Mouse (Mus musculus): Measurements from ENCODE around the gene Gm34653. TPM values are rescaled to one million over a fixed set of nuclear protein-coding genes. Genes with fewer than 3 reads are reported as not detected.

Gene Gm34653
- polyA plus RNA-seq, 1 experiment from 2014 or later, result 0.13 TPM

- no peak overlapping the region for H3K4me3 ChIP-seq (replicated peaks)
- no peak for ATAC-seq (ENCODE audit: insufficient number of reproducible peaks, insufficient read depth, low FRiP score, low TSS enrichment, low read depth)
- H3K27ac ChIP-seq, result no peak overlapping the region
- no peaks in the 10 kb centered on the region for H3K9me3 ChIP-seq
- H3K4me1 ChIP-seq (replicated peaks), result no peaks in the 10 kb centered on the region
- WGBS, result 90% methylated on average over 4 of the region's 4 CpGs
- H3K4me2 ChIP-seq, result no peak overlapping the region
- peaks cover 99% of the 10 kb centered on the region for H3K36me3 ChIP-seq
- H3K27me3 ChIP-seq, result no peaks in the 10 kb centered on the region
- no peak overlapping the region for H3K9ac ChIP-seq (replicated peaks)
These were observed 22.5 kb downstream of the Gm34653 start for GRCm38 (mm10) chr2:34855265-34855664.

- H3K27me3 ChIP-seq, result no peaks in the 10 kb centered on the region
- no peak overlapping the region for H3K4me2 ChIP-seq
- H3K4me1 ChIP-seq (replicated peaks), result no peaks in the 10 kb centered on the region
- 95% methylated on average over 8 of the region's 8 CpGs for WGBS
- peaks cover 91% of the 10 kb centered on the region for H3K36me3 ChIP-seq
- no peak for ATAC-seq (ENCODE audit: insufficient number of reproducible peaks, insufficient read depth, low FRiP score, low TSS enrichment, low read depth)
- H3K9me3 ChIP-seq, result no peaks in the 10 kb centered on the region
- no peak overlapping the region for H3K9ac ChIP-seq (replicated peaks)
- no peak overlapping the region for H3K4me3 ChIP-seq (replicated peaks)
- no peak overlapping the region for H3K27ac ChIP-seq
These were observed 24.9 kb downstream of the Gm34653 start for GRCm38 (mm10) chr2:34857728-34858127.

GRCm38 (mm10) chr2:34869680-34870079 is 36.9 kb downstream of the Gm34653 start:
- no peak overlapping the region for H3K27ac ChIP-seq
- peaks cover 25% of the 10 kb centered on the region for H3K27me3 ChIP-seq
- H3K9me3 ChIP-seq, result no peaks in the 10 kb centered on the region
- 45% methylated on average over 5 of the region's 5 CpGs for WGBS
- peaks cover 25% of the 10 kb centered on the region for H3K4me1 ChIP-seq (replicated peaks)
- H3K4me3 ChIP-seq (replicated peaks), result peak overlapping the region; percentile 81
- H3K36me3 ChIP-seq, result peaks cover 19% of the 10 kb centered on the region
- peak overlapping the region; percentile 75 for H3K4me2 ChIP-seq
- peak overlapping the region; percentile 94 for H3K9ac ChIP-seq (replicated peaks)
- no peak for ATAC-seq (ENCODE audit: insufficient number of reproducible peaks, insufficient read depth, low FRiP score, low TSS enrichment, low read depth)

- WGBS, result 1% methylated on average over 66 of the region's 67 CpGs
- peak; percentile 96 for ATAC-seq (ENCODE audit: insufficient number of reproducible peaks, insufficient read depth, low FRiP score, low TSS enrichment, low read depth)
These were observed 38.0 kb downstream of the Gm34653 start for GRCm38 (mm10) chr2:34870520-34871474.

GRCm38 (mm10) chr2:34874271-34874670 is 41.5 kb downstream of the Gm34653 start, which contains the start of gene Cutal:
Gene Cutal (plus strand): TSS chr2:34874396.
- peak within 1 kb of the TSS; percentile 28 for H3K4me3 ChIP-seq (replicated peaks)
- no peak within 1 kb of the TSS for H3K27ac ChIP-seq
- H3K4me1 ChIP-seq (replicated peaks), result peaks cover 19% of the 10 kb centered on the region
- H3K9ac ChIP-seq (replicated peaks), result 0 out of 2 replicates have a peak within 1 kb of the TSS, but pooled peaks have one; percentile 12
- H3K36me3 ChIP-seq, result no peaks in the 10 kb centered on the region
- peaks cover 52% of the 10 kb centered on the region for H3K27me3 ChIP-seq
- no peak for ATAC-seq (ENCODE audit: insufficient number of reproducible peaks, insufficient read depth, low FRiP score, low TSS enrichment, low read depth)
- 2% methylated on average over 14 of the region's 14 CpGs for WGBS
- no peaks in the 10 kb centered on the region for H3K9me3 ChIP-seq
- H3K4me2 ChIP-seq, result peak within 1 kb of the TSS; percentile 46

More at GRCm38 (mm10) chr2:34870520-34871474, 38.0 kb downstream of the Gm34653 start:
- peaks cover 31% of the 10 kb centered on the region for H3K27me3 ChIP-seq
- H3K9ac ChIP-seq (replicated peaks), result peak overlapping the region; percentile 94
- H3K4me3 ChIP-seq (replicated peaks), result peak overlapping the region; percentile 81
- H3K27ac ChIP-seq, result peak overlapping the region; percentile 95
- no peaks in the 10 kb centered on the region for H3K9me3 ChIP-seq
- H3K4me1 ChIP-seq (replicated peaks), result peaks cover 25% of the 10 kb centered on the region
- peaks cover 8% of the 10 kb centered on the region; the same call in 1 of the 2 replicates for H3K36me3 ChIP-seq
- H3K4me2 ChIP-seq, result peak overlapping the region; percentile 75

- ATAC-seq (ENCODE audit: insufficient number of reproducible peaks, insufficient read depth, low FRiP score, low TSS enrichment, low read depth), result no peak
- no peaks in the 10 kb centered on the region for H3K9me3 ChIP-seq
- H3K4me1 ChIP-seq (replicated peaks), result peaks cover 13% of the 10 kb centered on the region
- H3K4me2 ChIP-seq, result peak within 1 kb of the TSS; percentile 46
- no peaks in the 10 kb centered on the region for H3K36me3 ChIP-seq
- H3K27me3 ChIP-seq, result peaks cover 56% of the 10 kb centered on the region
- 12% methylated on average over 8 of the region's 8 CpGs for WGBS
- no peak within 1 kb of the TSS for H3K27ac ChIP-seq
- 0 out of 2 replicates have a peak within 1 kb of the TSS, but pooled peaks have one; percentile 12 for H3K9ac ChIP-seq (replicated peaks)
- H3K4me3 ChIP-seq (replicated peaks), result peak within 1 kb of the TSS; percentile 28
These were observed 42.1 kb downstream of the Gm34653 start, which contains the start of gene Psmd5 for GRCm38 (mm10) chr2:34874816-34875345. Gene Psmd5 (minus strand): TSS chr2:34874968.

GRCm38 (mm10) chr2:34880054-34880453 is 47.2 kb downstream of the Gm34653 start:
- H3K9ac ChIP-seq (replicated peaks), result no peak overlapping the region
- H3K4me2 ChIP-seq, result no peak overlapping the region
- no peaks in the 10 kb centered on the region for H3K36me3 ChIP-seq
- no peaks in the 10 kb centered on the region for H3K9me3 ChIP-seq
- 88% methylated on average over 10 of the region's 10 CpGs for WGBS
- no peak overlapping the region for H3K4me3 ChIP-seq (replicated peaks)
- peaks cover 39% of the 10 kb centered on the region for H3K27me3 ChIP-seq
- no peak overlapping the region for H3K27ac ChIP-seq
- no peaks in the 10 kb centered on the region for H3K4me1 ChIP-seq (replicated peaks)
- ATAC-seq (ENCODE audit: insufficient number of reproducible peaks, insufficient read depth, low FRiP score, low TSS enrichment, low read depth), result no peak

- 94% methylated on average over 2 of the region's 2 CpGs for WGBS
- Histone ChIP-seq H3K27me3 (peaks cover 21% of the 10 kb centered on the region; the same call in 1 of the 2 replicates), H3K4me2 (no peak overlapping the region), H3K9me3 (no peaks in the 10 kb centered on the region), H3K9ac (replicated peaks) (no peak overlapping the region), H3K36me3 (no peaks in the 10 kb centered on the region), H3K27ac (no peak overlapping the region), H3K4me3 (replicated peaks) (no peak overlapping the region), H3K4me1 (replicated peaks) (no peaks in the 10 kb centered on the region)
- no peak for ATAC-seq (ENCODE audit: insufficient number of reproducible peaks, insufficient read depth, low FRiP score, low TSS enrichment, low read depth)
These were observed 50.0 kb downstream of the Gm34653 start for GRCm38 (mm10) chr2:34882757-34883156.

- H3K9ac ChIP-seq (replicated peaks), result no peak overlapping the region
- no peaks in the 10 kb centered on the region for H3K4me1 ChIP-seq (replicated peaks)
- H3K27ac ChIP-seq, result no peak overlapping the region
- 39% methylated on average over 5 of the region's 5 CpGs for WGBS
- H3K4me3 ChIP-seq (replicated peaks), result no peak overlapping the region
- H3K4me2 ChIP-seq, result no peak overlapping the region
- no peaks in the 10 kb centered on the region for H3K9me3 ChIP-seq
- no peak for ATAC-seq (ENCODE audit: insufficient number of reproducible peaks, insufficient read depth, low FRiP score, low TSS enrichment, low read depth)
- H3K36me3 ChIP-seq, result no peaks in the 10 kb centered on the region
- peaks cover 19% of the 10 kb centered on the region; the same call in 1 of the 2 replicates for H3K27me3 ChIP-seq
These were observed 50.4 kb downstream of the Gm34653 start for GRCm38 (mm10) chr2:34883190-34883589.

- no peak overlapping the region for H3K4me3 ChIP-seq (replicated peaks)
- no peak overlapping the region for H3K4me2 ChIP-seq
- no peaks in the 10 kb centered on the region for H3K36me3 ChIP-seq
- no peak for ATAC-seq (ENCODE audit: insufficient number of reproducible peaks, insufficient read depth, low FRiP score, low TSS enrichment, low read depth)
- H3K27me3 ChIP-seq, result peaks cover 16% of the 10 kb centered on the region; the same call in 1 of the 2 replicates
- no peaks in the 10 kb centered on the region for H3K4me1 ChIP-seq (replicated peaks)
- no peak overlapping the region for H3K27ac ChIP-seq
- no peaks in the 10 kb centered on the region for H3K9me3 ChIP-seq
- 79% methylated on average over 2 of the region's 2 CpGs for WGBS
- no peak overlapping the region for H3K9ac ChIP-seq (replicated peaks)
These were observed 51.4 kb downstream of the Gm34653 start for GRCm38 (mm10) chr2:34884186-34884585.

All from limb, embryonic 12.5 days (tissue).